Comparison of ENCODE assay signal across 8 mouse cellular contexts in genomic region chr3:103020943-103021638, GRCm38 (mm10). TPM values are rescaled to one million over a fixed set of nuclear protein-coding genes. Genes with fewer than 3 reads are reported as not detected.
DNase-seq lines count a peak whose midpoint lies in the region; ATAC-seq lines count a peak whose summit lies in the region.

No protein-coding gene starts in this region.

- peak overlapping the region; percentile 83 for H3K4me2 ChIP-seq in lung, embryonic 16.5 days (ENCODE audit: low read depth, low read length)

- H3K4me1 ChIP-seq in hindbrain, embryonic 10.5 days (replicated peaks), result peaks cover 12% of the 10 kb centered on the region
- peaks cover 4% of the 10 kb centered on the region for H3K4me1 ChIP-seq in lung, embryonic 16.5 days (replicated peaks; ENCODE audit: control insufficient read depth, insufficient read depth, low read length)

- H3K27ac ChIP-seq in hindbrain, embryonic 10.5 days, result peak overlapping the region; percentile 100
- H3K27ac ChIP-seq in lung, embryonic 16.5 days (ENCODE audit: low read length), result peak overlapping the region; percentile 97

- H3K4me3 ChIP-seq in hindbrain, embryonic 10.5 days, result peak overlapping the region; percentile 92
- peak overlapping the region; percentile 96 for H3K4me3 ChIP-seq in lung, embryonic 16.5 days (ENCODE audit: low read length)

- H3K9ac ChIP-seq in lung, embryonic 16.5 days (ENCODE audit: low read length), result peak overlapping the region; percentile 100

- H3K27me3 ChIP-seq in hindbrain, embryonic 10.5 days (ENCODE audit: insufficient read depth, poor library complexity, severe bottlenecking), result no peaks in the 10 kb centered on the region
- no peaks in the 10 kb centered on the region for H3K27me3 ChIP-seq in lung, embryonic 16.5 days (ENCODE audit: control insufficient read depth, insufficient read depth, low read depth, low read length)

- peaks cover 22% of the 10 kb centered on the region for H3K36me3 ChIP-seq in hindbrain, embryonic 10.5 days
- no peaks in the 10 kb centered on the region for H3K36me3 ChIP-seq in lung, embryonic 16.5 days (ENCODE audit: control insufficient read depth, insufficient read depth, low read length)

- no peaks in the 10 kb centered on the region for H3K9me3 ChIP-seq in hindbrain, embryonic 10.5 days
- H3K9me3 ChIP-seq in lung, embryonic 16.5 days (ENCODE audit: control insufficient read depth, low read length), result no peaks in the 10 kb centered on the region

- DNase-seq in NIH3T3 (ENCODE audit: low read depth), result peak; percentile 95
- peak; percentile 89 for DNase-seq in cerebellum, adult 9-11 months
- DNase-seq in frontal cortex, adult 2 months (ENCODE audit: extremely low spot score in 1 of 2, low spot score in 1 of 2), result peak; percentile 80 to 88
- DNase-seq in hindbrain, embryonic 10.5 days (ENCODE audit: low spot score), result peak; percentile 92
- peak; percentile 92 for DNase-seq in layer of hippocampus, adult 9-11 months
- DNase-seq in ovary, postnatal 10 days (ENCODE audit: low spot score), result peak; percentile 73
- peak; percentile 86 to 88 for DNase-seq in thymus, postnatal 10 days (ENCODE audit: low spot score in 2 of 2)

- under 1% methylated on average over 37 of the region's 37 CpGs for WGBS in hindbrain, embryonic 10.5 days
- under 1% methylated on average over 30 of the region's 37 CpGs for WGBS in lung, embryonic 16.5 days

- peak; percentile 95 for ATAC-seq in lung, embryonic 16.5 days (ENCODE audit: low read depth)

RNA-seq across cellular contexts. Expression of gene Csde1, which starts 0.9 kb away (rescaled TPM):
- 88.3 and 91.6 TPM in 2 replicates for polyA plus RNA-seq in frontal cortex, adult 2 months (2012; rRNA removed)
- polyA plus RNA-seq in hindbrain, embryonic 10.5 days (2016; fragmentation: Nextera tagmentation; extraction: Ambion mirVana), result 362 and 433 TPM in 2 replicates
- polyA plus RNA-seq in lung, embryonic 16.5 days (2015; fragmentation: Nextera tagmentation; extraction: Ambion mirVana), result 317 and 337 TPM in 2 replicates

RNA-seq across cellular contexts. Expression of gene Sike1, which starts 25.6 kb away (rescaled TPM):
- 34.4 and 36.9 TPM in 2 replicates for polyA plus RNA-seq in frontal cortex, adult 2 months (2012; rRNA removed)
- 72.2 and 77.5 TPM in 2 replicates for polyA plus RNA-seq in hindbrain, embryonic 10.5 days (2016; fragmentation: Nextera tagmentation; extraction: Ambion mirVana)
- 54.4 and 60.9 TPM in 2 replicates for polyA plus RNA-seq in lung, embryonic 16.5 days (2015; fragmentation: Nextera tagmentation; extraction: Ambion mirVana)

RNA-seq across cellular contexts. Expression of gene Nras, which starts 37.0 kb away (rescaled TPM):
- 34.4 and 34.5 TPM in 2 replicates for polyA plus RNA-seq in frontal cortex, adult 2 months (2012; rRNA removed)
- polyA plus RNA-seq in hindbrain, embryonic 10.5 days (2016; fragmentation: Nextera tagmentation; extraction: Ambion mirVana), result 143 and 159 TPM in 2 replicates
- 93.8 and 96.7 TPM in 2 replicates for polyA plus RNA-seq in lung, embryonic 16.5 days (2015; fragmentation: Nextera tagmentation; extraction: Ambion mirVana)

RNA-seq across cellular contexts. Expression of gene Ampd1, which starts 52.7 kb away (rescaled TPM):
- polyA plus RNA-seq in frontal cortex, adult 2 months (2012; rRNA removed), result not detected in 2 replicates
- polyA plus RNA-seq in hindbrain, embryonic 10.5 days (2016; fragmentation: Nextera tagmentation; extraction: Ambion mirVana), result 0.08 TPM in 1 of 2 replicates, not detected in the other
- 1.0 and 2.8 TPM in 2 replicates for polyA plus RNA-seq in lung, embryonic 16.5 days (2015; fragmentation: Nextera tagmentation; extraction: Ambion mirVana)

RNA-seq across cellular contexts. Expression of gene Nr1h5, which starts 57.2 kb away (rescaled TPM):
- polyA plus RNA-seq in frontal cortex, adult 2 months (2012; rRNA removed), result 0.04 TPM in 1 of 2 replicates, not detected in the other
- polyA plus RNA-seq in hindbrain, embryonic 10.5 days (2016; fragmentation: Nextera tagmentation; extraction: Ambion mirVana), result not detected in 2 replicates
- 0.10 TPM in 1 of 2 replicates, not detected in the other for polyA plus RNA-seq in lung, embryonic 16.5 days (2015; fragmentation: Nextera tagmentation; extraction: Ambion mirVana)

Comparison
In these comparisons a context has a peak if more than half of its experiments do, and no peak if none do; other contexts are left out.
1. Peak in every context shown above with its lines: DNase-seq, ATAC-seq, H3K4me3 ChIP-seq and H3K27ac ChIP-seq.